Mouse (Mus musculus) forebrain, embryonic 14.5 days (tissue): ENCODE measurements at regions not wholly inside any gene's neighbourhood (a gene's known extent, or its start where the extent isn't known, plus 50 kb on each side); places are given as distances from the start of the nearest gene placed in this dataset.

Source experiments
- ATAC-seq: fragments of 200-750 bp; cut with Nextera tagmentation; 2 replicates; pipeline ENCODE4 v1.8.0; 2017; ENCODE audit warnings: mild to moderate bottlenecking, moderate library complexity
- DNase-seq: peaks from one replicate; pipeline ENCODE4 v3.0.0-alpha.2; 2015; ENCODE audit warnings: low spot score
- H3K27ac ChIP-seq: fragments of 300-500 bp; sonication (generic); 2 replicates; pipeline ENCODE4 v1.5.1; 2014; ENCODE audit warnings: low read depth, mild to moderate bottlenecking, control low read depth, low read length, moderate library complexity
- H3K27me3 ChIP-seq: fragments of 300-500 bp; sonication (generic); replicated peaks from 2 replicates; pipeline ENCODE4 v1.6.1; 2014; ENCODE audit warnings: low read length, control low read depth, mixed read lengths; ENCODE audit not compliant: control insufficient read depth, insufficient read depth
- H3K36me3 ChIP-seq: fragments of 300-500 bp; sonication (generic); 2 replicates; pipeline ENCODE4 v1.6.1; 2014; ENCODE audit warnings: low read length, control low read depth; ENCODE audit not compliant: control insufficient read depth, insufficient read depth
- H3K4me1 ChIP-seq: fragments of 300-500 bp; sonication (generic); 2 replicates; pipeline ENCODE4 v1.6.1; 2014; ENCODE audit warnings: antibody characterized with exemption, low read length, control low read depth; ENCODE audit not compliant: control insufficient read depth, insufficient read depth
- H3K4me2 ChIP-seq: fragments of 300-500 bp; sonication (generic); 2 replicates; pipeline ENCODE4 v1.6.1; 2014; ENCODE audit warnings: mild to moderate bottlenecking, control low read depth, low read length
- H3K4me3 ChIP-seq: fragments of 300-500 bp; sonication (generic); 2 replicates; pipeline ENCODE4 v1.5.1; 2014; ENCODE audit warnings: low read depth, low read length, control low read depth
- H3K9ac ChIP-seq: fragments of 300-500 bp; sonication (generic); 2 replicates; pipeline ENCODE4 v1.6.1; 2014; ENCODE audit warnings: mild to moderate bottlenecking, low read length, control low read depth, moderate library complexity
- H3K9me3 ChIP-seq: fragments of 300-500 bp; sonication (generic); replicated peaks from 2 replicates; pipeline ENCODE4 v1.6.1; 2016; ENCODE audit warnings: low read length, control low read depth, mixed read lengths; ENCODE audit not compliant: control insufficient read depth
- WGBS: fragments of 180-500 bp; shearing (Covaris S2); extraction: QIAGEN DNeasy Blood & Tissue Kit; methylation state at CpG from one replicate; pipeline ENCODE4 v1.1.7; 2014; 5-methylcytosine and 5-hydroxymethylcytosine counted together

GRCm38 (mm10) chr17:68087149-68087548 is 83.2 kb upstream of the Arhgap28 start:
- H3K4me1 ChIP-seq: no peaks in the 10 kb centered on the region
- ATAC-seq: no peak

GRCm38 (mm10) chr17:68089179-68089578 is 85.3 kb upstream of the Arhgap28 start:
- no peak for DNase-seq
- Histone ChIP-seq H3K9me3 (no peaks in the 10 kb centered on the region), H3K36me3 (no peaks in the 10 kb centered on the region), H3K4me1 (no peaks in the 10 kb centered on the region), H3K9ac (no peak overlapping the region), H3K27me3 (no peaks in the 10 kb centered on the region), H3K27ac (no peak overlapping the region), H3K4me2 (no peak overlapping the region), H3K4me3 (no peak overlapping the region)
- 87% methylated on average over 1 of the region's 1 CpGs for WGBS
- no peak for ATAC-seq

More at GRCm38 (mm10) chr17:68087149-68087548, 83.2 kb upstream of the Arhgap28 start:
- H3K36me3 ChIP-seq: no peaks in the 10 kb centered on the region
- no peak overlapping the region for H3K27ac ChIP-seq
- no peak overlapping the region for H3K9ac ChIP-seq
- no peaks in the 10 kb centered on the region for H3K27me3 ChIP-seq
- no peak overlapping the region for H3K4me2 ChIP-seq
- 69% methylated on average over 1 of the region's 1 CpGs for WGBS
- DNase-seq: no peak
- no peak overlapping the region for H3K4me3 ChIP-seq
- no peaks in the 10 kb centered on the region for H3K9me3 ChIP-seq

- no peak overlapping the region for H3K9ac ChIP-seq
- no peak overlapping the region for H3K4me3 ChIP-seq
- H3K27me3 ChIP-seq: no peaks in the 10 kb centered on the region
- no peak overlapping the region for H3K4me2 ChIP-seq
- no peak for ATAC-seq
- H3K27ac ChIP-seq: no peak overlapping the region
- no peaks in the 10 kb centered on the region for H3K9me3 ChIP-seq
- no peaks in the 10 kb centered on the region for H3K4me1 ChIP-seq
- H3K36me3 ChIP-seq: no peaks in the 10 kb centered on the region
- no peak for DNase-seq
- WGBS: 91% methylated on average over 1 of the region's 1 CpGs
These were observed 85.9 kb upstream of the Arhgap28 start for GRCm38 (mm10) chr17:68089830-68090229.

- Histone ChIP-seq H3K27ac (no peak overlapping the region), H3K4me1 (no peaks in the 10 kb centered on the region), H3K9ac (no peak overlapping the region), H3K36me3 (no peaks in the 10 kb centered on the region), H3K27me3 (no peaks in the 10 kb centered on the region), H3K4me2 (no peak overlapping the region), H3K4me3 (no peak overlapping the region), H3K9me3 (no peaks in the 10 kb centered on the region)
- DNase-seq: no peak
- ATAC-seq: no peak
- 38% methylated on average over 2 of the region's 2 CpGs for WGBS
These were observed 93.1 kb upstream of the Arhgap28 start for GRCm38 (mm10) chr17:68096982-68097381.

- Histone ChIP-seq H3K4me2 (no peak overlapping the region), H3K9me3 (no peaks in the 10 kb centered on the region), H3K27me3 (no peaks in the 10 kb centered on the region), H3K36me3 (no peaks in the 10 kb centered on the region), H3K9ac (no peak overlapping the region), H3K27ac (no peak overlapping the region), H3K4me1 (no peaks in the 10 kb centered on the region), H3K4me3 (no peak overlapping the region)
- 83% methylated on average over 6 of the region's 6 CpGs for WGBS
- ATAC-seq: no peak
- no peak for DNase-seq
These were observed 93.5 kb upstream of the Arhgap28 start for GRCm38 (mm10) chr17:68097436-68097835.

- no peak for DNase-seq
- 76% methylated on average over 2 of the region's 2 CpGs for WGBS
- no peaks in the 10 kb centered on the region for H3K4me1 ChIP-seq
- H3K4me3 ChIP-seq: no peak overlapping the region
- no peaks in the 10 kb centered on the region for H3K27me3 ChIP-seq
- no peak overlapping the region for H3K27ac ChIP-seq
- ATAC-seq: no peak
- H3K36me3 ChIP-seq: no peaks in the 10 kb centered on the region
- H3K4me2 ChIP-seq: no peak overlapping the region
- no peaks in the 10 kb centered on the region for H3K9me3 ChIP-seq
- no peak overlapping the region for H3K9ac ChIP-seq
These were observed 96.2 kb upstream of the Arhgap28 start for GRCm38 (mm10) chr17:68100093-68100492.

GRCm38 (mm10) chr17:68103346-68103745 is 99.4 kb upstream of the Arhgap28 start:
- Histone ChIP-seq H3K27ac (no peak overlapping the region), H3K9ac (no peak overlapping the region), H3K9me3 (no peaks in the 10 kb centered on the region), H3K4me3 (no peak overlapping the region), H3K36me3 (no peaks in the 10 kb centered on the region), H3K4me2 (no peak overlapping the region), H3K4me1 (no peaks in the 10 kb centered on the region), H3K27me3 (no peaks in the 10 kb centered on the region)
- DNase-seq: no peak
- ATAC-seq: no peak
- 91% methylated on average over 6 of the region's 6 CpGs for WGBS

- no peaks in the 10 kb centered on the region for H3K4me1 ChIP-seq
- no peaks in the 10 kb centered on the region for H3K36me3 ChIP-seq
- no peaks in the 10 kb centered on the region for H3K9me3 ChIP-seq
- H3K9ac ChIP-seq: no peak overlapping the region
- no peaks in the 10 kb centered on the region for H3K27me3 ChIP-seq
- no peak overlapping the region for H3K4me3 ChIP-seq
- DNase-seq: no peak
- H3K4me2 ChIP-seq: no peak overlapping the region
- no peak for ATAC-seq
- 74% methylated on average over 8 of the region's 8 CpGs for WGBS
- H3K27ac ChIP-seq: no peak overlapping the region
These were observed 102.4 kb upstream of the Arhgap28 start for GRCm38 (mm10) chr17:68106366-68106765.

GRCm38 (mm10) chr17:68107875-68108274 is 104.0 kb upstream of the Arhgap28 start:
- H3K27me3 ChIP-seq: no peaks in the 10 kb centered on the region
- no peak overlapping the region for H3K9ac ChIP-seq
- H3K4me3 ChIP-seq: no peak overlapping the region
- H3K4me2 ChIP-seq: no peak overlapping the region
- no peaks in the 10 kb centered on the region for H3K4me1 ChIP-seq
- no peaks in the 10 kb centered on the region for H3K9me3 ChIP-seq
- no peak for ATAC-seq
- no peaks in the 10 kb centered on the region for H3K36me3 ChIP-seq
- no peak for DNase-seq
- WGBS: 71% methylated on average over 5 of the region's 5 CpGs
- no peak overlapping the region for H3K27ac ChIP-seq
